Mouse (Mus musculus) ZHBTc4 (cell line): ENCODE measurements around the gene Gna11.
A peak's percentile ranks its signal among the peaks of the same experiment; 100 is the strongest.

Experiments used
- DNase-seq: peaks from one replicate; pipeline ENCODE4 v3.0.0-alpha.2; 2011; ENCODE audit warnings: low read depth, low spot score

Gna11 gene

DNA sequence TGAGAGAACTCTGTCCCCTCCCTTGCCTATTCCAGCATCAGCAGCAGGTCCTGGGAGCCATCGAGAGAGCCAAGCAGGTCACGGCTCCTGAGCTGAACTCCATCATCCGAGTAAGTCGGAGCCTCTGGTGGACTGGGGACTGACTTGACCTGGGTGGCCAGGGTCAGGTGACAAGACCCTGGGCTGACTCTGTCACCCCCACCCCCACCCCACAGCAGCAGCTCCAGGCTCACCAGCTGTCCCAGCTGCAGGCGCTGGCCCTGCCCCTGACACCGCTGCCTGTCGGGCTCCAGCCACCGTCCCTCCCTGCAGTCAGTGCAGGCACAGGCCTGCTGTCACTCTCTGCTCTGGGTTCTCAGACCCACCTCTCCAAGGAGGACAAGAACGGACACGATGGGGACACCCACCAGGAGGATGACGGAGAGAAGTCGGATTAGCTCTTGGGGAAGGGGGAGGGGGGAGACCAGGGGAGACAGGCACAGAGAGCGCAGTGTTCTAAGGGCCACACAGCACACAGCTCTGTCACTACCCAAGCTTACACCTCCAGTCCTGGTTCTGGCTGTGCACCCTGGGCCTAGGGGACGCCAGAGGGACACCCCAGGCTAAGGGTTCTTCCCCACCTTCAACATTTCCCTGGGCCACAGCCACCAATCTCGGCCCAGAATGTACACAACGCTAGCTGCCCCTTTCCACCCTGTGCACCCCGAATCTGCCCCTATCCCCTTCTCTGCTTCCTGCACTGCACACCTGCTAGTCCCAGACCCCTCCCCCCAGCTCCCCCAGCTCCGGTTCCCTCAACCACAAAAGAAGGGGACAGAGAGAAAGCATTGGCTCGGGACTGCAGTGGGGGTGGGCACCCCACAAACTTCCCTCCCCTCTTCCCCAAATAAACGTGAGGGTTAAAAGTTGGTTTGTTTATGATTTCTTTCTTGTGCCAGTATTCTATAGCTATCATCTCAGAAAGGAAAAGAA, 20.6 kb upstream of the Gna11 start:
- DNase-seq, result no peak

DNA sequence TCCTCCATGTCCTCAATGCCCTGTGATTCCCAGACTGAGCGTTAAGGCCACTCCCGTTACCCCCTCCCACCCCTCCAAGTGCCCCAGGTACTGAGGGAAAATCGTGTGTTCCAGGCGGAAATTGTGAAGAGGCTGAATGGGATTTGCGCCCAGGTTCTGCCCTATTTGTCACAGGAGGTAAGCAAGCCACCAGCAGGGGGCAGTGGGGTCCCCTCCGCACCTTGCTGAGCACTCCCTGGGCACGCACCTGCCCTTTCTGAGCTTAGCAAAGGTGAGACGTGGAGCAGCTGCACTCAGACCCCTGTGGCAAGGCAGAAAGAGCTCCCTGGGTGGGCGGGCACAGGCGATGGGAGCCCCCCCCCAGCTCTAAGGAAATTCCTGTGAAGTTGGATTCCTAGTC, 19.7 kb upstream of the Gna11 start:
- peak; percentile 88 for DNase-seq

DNA sequence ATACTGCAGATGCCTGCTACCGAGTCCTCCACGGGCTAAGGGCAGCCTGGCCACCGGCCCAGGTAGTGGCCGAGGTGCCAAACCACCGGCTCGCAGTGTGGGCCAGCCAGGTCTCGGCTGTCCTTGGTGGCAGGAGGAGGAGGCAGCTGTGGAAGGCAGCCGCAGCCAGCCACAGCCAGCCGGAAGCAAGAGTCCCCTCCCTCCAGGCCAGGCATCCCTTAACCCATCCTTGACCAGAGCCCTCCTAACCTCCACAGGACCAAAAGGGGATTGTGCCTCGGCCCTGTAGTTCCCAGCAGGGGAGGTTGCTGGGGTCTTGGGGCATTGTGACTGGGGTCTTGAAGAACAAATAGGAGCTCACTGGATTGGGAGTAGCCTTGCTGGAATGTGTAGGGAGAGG, 19.2 kb upstream of the Gna11 start:
- peak; percentile 62 for DNase-seq

DNA sequence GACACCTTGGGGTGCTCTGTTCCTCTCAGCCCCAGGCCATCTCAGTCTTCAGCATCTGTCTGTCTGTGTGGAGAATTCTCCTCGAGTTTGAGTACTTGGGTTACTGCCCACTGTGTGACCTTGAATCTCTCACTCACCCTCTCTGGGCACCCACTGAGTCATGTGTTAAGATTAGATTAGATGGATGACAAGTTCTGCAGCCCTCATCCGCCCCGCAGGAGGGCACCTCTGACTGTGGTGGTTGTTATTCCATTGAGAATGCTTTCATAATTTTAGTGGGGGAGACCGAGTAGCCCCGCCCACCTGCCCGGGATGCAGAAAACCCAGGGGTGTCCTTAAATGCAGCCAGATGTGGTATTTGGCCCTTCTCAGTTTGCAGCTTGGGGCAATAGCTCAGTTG, 18.5 kb upstream of the Gna11 start:
- no peak for DNase-seq

DNA sequence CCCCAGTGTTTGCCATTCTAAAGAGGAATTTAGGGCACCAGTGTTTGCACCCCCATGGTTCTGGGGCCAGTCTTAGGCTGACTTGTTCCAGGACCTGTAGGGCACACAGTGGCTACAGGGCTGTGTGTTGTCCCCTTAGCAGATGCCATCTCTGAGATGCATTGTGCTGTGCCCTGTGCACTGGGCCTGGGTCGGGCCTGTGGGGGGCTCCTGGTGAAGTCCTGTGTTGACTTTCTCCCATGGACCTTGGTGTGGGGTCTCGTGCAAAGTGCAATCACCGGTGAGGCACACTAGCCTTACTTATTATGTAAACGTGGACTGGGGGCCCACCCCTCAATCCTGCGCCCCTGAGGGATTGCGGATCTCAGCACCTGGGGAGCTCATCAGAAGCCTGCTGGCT, 17.4 kb upstream of the Gna11 start:
- no peak for DNase-seq

DNA sequence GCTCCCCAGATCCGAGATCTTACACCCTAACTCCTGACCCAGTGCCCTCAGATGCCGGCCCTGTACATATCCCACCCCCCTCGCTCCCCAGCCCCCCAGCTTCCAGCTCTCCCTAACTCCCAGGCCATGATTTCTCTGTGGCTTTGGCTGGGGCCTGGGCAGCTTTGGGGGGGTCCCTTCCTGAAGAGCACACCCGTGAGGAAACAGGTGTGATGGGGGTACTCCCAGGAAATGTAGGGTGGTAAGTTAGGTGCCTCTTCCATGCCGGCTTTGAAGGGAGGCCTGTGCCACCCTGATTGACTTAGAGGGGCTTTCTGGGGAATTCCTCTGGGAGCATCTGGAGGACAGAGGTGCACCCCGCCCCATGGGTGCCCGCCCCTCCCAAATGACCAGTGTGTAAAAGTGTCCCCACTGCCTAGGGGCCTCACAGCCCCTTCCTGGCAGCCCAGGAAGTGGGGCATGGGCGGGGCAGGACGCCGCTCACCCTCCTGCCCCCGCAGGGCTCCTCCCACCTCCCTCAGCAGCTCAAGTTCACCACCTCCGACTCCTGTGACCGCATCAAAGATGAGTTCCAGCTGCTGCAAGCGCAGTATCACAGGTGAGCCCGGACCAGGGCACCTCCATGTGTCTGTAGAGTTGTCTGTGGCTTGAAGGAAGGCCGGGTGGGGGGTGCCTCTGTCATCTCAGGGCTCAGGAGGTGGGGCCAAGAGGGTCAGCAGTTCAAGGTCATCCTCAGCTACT, 15.9 kb upstream of the Gna11 start:
- peak; percentile 74 for DNase-seq

DNA sequence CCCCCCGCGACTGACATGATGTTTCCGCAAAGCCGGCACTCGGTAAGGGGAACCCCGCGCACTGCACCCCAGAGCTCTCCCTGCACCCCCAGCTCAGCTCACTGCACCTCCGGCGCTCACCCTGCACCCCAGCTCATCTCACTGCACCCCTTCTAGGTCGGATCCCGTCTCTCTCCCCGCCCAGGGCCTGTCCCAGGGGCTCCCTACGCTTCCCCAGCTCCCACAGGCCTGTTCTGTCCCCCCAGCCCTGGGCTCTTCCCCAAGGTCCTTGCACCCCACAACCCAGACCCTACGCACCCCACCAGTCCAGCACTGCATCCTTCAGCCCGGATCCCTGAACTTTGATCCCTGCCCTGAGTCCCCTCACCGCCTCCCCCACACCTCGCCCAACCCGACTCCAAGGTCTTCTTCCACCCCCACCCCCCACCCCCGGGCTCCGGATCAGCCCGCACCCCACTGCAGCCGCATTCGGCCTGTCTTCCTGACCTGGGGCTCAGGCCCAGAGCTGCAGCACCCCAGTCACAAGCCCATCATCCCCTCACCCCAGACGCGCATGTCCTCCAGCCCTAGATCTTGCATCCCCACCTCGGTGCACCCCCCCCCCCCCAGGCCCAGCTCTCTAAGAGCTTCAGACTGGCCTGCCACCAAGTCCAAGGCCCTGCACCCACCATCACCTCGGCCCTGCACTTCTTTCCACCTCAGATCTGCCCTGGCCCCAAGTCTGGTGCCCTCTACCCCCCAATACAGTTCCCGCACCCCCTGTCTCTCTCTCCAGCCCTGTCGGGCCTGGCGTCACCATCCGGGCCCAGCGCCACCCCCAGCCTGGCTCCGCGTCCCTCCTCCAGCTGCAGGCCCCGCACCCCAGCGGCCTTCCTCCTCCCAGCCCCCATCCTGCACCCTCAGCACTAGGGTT, 14.9 kb upstream of the Gna11 start:
- no peak for DNase-seq

DNA sequence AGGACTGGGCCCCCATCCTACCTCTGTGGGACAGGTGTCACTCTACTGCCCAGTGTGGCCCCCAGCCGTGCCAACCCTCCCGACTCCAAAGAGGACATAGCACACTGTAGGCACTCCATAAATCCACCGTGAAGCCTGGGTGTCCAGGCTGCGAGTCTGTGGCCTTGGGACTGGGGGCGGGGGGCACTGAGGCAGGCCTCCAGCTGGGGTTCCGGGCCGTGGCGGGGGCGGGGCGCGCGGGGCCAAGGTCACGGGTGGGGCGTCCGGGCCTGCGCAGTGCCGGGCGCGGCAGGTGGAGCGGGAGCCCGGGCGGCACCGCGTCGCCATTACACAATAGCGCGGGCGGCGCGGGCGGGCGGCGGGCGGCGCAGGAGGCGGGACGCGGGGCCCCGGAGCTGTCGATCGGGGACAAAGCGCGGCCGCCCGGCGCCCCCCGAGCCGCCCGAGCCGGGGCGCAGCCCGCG, 14.2 kb upstream of the Gna11 start, which contains the start of gene Aes:
TSS of gene Aes (plus strand) at position 326 of the 464 bp plus-strand sequence.
- peak; percentile 70 for DNase-seq

DNA sequence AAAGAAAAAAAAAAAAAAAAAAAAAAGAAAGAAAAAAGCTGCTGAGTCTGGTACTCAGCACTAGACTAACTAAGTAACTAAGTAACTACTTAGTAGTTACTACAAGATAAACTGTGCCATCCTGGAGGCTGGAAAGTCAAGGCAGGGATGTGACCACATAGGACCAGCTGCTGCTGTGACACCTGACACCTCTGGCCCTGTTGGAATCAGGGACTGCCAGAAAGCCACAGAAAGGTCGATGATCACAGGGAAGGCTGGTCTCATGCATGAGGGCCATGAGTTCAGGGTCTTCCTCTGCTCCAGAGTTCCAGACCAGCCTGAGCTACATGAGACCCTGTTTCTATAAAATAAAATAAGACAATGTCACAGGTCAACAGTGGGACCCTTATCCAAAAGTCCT, 12.5 kb upstream of the Gna11 start:
- DNase-seq, result no peak

DNA sequence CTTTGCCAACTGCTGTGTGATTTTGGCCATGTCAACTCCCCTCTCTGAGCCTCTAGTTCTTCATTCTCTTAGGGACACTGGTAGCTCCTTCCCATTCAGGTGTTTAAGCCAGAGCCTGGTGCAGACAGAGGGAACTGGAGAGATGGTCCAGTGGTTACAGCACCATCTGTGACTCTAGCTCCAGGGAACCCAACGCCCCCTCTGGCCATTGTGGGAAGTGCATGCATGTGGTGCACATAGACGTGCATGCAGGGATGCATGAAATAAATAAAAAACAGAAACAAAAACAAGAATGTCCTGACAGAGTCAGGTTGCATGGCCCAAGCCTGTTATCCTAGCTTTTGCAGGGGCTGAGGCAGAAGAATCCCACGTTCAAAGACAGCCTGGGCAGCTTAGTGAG, 11.3 kb upstream of the Gna11 start:
- DNase-seq, result peak; percentile 85

DNA sequence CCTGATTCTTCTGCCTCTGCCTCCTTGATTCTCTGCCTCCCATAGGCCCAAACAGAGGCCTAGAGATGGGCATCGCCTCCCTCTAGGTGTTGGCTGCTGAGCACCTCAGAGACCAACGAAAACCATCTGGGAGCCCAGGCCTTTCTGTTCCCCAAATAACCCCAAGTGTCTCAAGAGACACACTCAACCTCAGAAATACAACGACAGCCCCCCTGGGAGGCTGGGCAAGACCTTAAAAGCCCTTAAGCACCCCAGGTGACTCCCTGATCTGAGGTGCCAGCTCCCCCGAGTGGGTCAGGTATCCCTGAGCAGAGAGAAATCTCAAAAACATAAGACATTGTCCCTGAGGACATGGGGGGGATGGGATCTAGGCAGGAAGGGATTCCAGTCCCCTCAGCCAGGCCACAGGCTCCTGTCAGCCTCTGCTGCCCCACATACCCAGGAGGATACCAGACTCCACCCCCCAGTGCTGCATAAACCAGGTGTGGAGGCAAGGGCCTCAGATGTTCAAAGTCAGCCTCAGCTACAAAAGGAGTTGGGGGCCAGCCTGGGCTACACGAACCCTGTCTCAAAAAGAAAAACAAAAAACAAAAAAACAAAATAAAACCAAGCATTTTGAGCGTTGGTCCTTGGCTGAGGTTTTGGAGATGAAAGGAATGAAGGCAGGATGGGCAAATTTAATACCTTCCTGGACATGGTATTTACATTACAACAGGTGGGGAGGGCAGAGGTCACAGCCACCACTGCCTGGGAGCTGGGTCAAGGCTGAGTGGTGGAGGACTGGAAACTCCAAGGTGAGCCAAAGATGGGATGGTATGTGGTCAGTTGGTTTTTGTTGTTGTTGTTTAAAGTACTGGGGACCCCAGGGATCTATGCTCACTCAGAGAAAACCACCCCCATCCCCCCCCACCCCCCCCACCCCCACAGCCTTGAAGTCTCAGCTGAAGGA, 9.1 kb upstream of the Gna11 start:
- no peak for DNase-seq

DNA sequence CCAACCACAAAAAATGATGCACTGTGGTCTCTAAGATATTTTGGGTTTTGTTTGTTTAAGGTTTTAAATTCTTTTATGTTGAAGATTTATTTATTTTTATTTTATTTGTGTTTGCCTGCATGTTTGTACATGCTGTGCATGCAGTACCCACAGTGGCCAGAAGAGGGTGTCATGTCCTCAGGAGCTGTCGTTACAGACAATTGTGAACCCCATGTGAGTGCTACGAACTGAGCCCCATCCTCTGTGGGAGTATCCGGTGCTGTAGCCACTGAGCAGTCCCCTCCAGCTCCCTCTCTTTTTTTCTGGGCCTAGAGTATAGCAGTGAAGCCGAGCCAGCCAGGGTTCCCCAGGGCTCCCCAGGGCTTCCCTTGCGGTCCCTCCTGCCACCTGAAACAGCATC, 8.2 kb upstream of the Gna11 start:
- peak; percentile 85 for DNase-seq

DNA sequence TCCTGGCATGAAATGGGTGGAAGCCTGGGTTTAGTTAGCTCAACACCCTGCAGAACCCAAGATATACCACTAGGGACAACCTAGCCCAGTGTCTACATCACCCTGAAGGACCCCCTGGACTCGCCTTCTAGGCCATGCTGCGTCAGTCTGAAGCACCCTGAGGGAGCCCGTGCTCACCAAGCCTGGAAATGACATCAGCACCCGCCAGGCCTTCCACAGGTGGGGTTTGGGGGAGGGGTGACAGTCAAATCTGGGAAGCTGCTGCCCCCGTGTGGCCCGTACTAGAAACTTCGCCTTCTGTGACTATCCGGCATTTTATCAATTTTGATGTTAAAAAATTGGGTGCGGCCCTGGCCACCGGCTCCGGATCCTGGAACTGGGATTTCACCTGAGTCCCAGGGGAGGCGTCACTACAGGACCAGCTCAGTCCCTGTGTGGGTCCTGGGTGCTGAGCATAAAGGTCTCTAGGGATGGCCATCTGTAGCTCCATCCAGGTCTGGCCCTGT, 6.7 kb upstream of the Gna11 start:
- peak; percentile 91 for DNase-seq

DNA sequence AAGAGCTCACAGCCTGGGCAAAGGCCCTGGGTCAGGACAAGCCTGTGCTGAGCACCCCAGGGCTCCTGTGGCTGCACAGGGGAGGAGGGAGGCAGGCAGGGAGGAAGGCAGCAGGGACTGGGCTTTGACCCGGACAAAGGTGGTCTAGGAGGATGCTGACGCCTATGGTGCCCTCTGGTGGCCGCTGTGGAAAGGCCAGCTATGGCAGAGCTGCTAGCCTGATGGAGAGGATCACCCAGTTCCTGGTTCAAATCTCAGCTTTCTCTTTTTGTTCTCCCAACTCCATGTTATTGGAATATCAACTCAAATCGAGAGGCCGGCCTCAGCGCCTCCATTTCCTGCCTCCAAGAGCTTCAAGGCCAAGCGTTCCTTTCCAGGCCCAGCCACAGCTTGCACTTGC, 5.3 kb upstream of the Gna11 start:
- DNase-seq, result peak; percentile 89

DNA sequence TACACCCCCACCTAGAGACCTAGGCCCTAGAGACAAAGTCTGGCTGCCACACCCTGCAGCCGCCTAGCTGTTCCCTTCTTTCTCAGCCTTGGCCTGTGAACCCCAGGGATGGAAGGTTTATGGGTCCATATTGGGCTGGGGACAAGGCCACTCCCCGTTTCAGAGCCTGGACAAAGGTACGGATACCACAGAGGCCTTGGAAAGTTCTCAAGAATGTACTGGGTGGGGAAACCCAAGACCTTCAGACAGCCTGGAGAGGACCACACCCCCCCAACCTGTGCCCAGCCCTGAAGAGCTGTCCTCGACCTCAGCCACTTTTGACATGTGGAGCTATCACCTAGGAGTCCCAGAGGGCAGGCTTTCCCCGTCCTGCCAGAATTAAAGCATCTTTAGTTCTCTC, 4.0 kb upstream of the Gna11 start:
- DNase-seq, result no peak

DNA sequence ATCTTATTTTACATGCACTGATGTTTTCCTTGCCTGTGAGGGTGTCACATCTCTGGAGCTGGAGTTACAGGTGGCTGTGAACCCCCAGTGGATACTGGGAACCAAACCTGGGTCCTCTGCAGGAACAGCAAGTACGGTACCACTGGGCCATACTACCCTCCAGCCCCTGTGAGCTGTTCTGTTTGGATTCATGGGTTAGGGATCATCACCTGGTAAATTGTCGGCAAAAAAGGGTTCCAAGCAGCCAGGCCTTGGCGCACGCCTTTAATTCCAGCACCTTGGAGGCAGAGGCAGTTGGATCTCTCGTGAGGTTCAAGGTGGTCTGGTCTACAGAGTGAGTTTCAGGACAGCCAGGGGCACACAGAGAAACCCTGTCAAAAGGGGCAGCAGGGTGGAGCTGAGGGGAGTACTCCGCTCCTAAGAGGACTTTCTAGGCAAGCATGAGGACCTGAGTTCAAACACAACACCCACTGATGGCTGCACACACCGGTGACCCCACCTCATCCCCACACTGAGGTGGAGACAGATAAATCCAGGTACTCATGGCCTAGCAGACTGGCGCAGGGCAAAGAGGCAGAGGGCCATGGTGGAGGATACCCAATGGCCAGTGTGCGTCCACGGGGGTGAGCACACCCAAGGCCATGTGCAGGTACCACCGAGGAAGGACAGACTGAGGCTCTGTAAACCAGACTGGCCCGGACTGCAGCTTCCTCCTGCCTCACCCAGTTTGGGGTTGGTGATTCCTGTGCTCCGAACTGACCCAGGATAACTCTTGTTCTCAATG, 2.0 kb upstream of the Gna11 start:
- no peak for DNase-seq

DNA sequence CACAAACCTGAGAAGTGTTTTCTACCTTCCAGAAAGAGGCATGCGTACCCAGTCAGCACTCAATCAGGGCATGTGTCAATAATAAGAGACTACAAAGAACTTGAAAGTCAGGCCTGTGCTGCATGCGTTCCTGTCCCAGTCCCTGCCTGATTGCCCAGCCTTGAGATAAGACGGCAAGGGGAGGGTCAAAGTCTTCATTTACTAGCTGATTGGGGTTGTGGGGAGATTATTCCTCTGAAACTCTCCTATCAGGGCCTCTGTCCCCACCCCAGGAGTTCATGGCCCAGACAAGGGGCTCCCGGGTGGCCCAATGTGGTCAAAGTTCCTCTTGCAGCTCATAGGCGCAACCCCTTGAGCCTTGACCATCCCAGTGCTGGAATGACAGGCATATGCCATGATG, 1.3 kb upstream of the Gna11 start:
- no peak for DNase-seq

DNA sequence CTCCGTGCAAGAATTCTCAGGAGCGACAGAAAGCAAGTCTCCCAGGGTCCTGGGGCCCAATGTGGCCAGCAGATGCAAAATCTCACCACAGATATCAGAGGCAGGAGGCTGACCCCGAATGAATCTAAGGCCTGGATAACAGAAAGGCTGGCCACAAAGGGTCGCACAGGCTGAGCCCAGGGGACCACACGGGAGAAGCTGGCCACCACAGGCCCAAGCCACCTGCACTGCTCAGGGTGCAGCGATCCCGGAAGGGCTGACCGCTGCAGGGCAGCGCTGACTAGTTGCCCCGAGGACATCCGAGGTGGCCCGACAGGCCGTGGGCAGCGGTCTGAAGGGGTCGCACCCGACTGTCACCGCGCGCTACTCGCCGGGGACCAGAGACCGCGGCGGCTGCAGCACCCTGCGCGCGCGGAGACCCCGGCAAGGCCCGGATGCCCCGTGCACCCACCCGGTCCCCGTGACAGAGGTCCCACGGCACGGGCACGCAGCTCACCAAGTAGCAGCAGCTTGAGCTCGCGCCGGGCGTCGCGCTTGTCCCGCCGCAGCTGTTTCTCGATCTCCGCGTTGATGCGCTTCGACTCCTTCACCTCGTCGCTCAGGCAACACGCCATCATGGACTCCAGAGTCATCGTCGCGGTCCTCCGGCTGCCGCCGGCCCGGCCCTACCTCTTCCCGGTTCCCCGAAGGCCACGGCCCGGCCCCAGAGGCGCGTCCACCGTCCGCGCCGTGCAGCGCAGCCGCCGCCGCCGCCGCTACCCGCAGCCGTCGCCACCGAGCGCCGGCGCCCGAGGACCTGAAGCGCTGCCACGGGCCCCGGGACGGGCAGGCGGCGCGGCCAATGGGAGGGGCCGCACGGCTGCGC, 462 bp downstream of the Gna11 start:
- DNase-seq, result peak; percentile 54
